Mouse (Mus musculus) stomach, embryonic 16.5 days (tissue): ENCODE data around the gene Samd13. TPM values are rescaled to one million over a fixed set of nuclear protein-coding genes. Genes with fewer than 3 reads are reported as not detected.

Experiments used
- ATAC-seq: fragments of 200-750 bp; cut with Nextera tagmentation; 2 replicates; pipeline ENCODE4 v1.8.0; 2017; ENCODE audit warnings: moderate number of reproducible peaks, moderate TSS enrichment; ENCODE audit not compliant: insufficient read depth, low FRiP score
- H3K27ac ChIP-seq: fragments of 300-500 bp; sonication (generic); 2 replicates; pipeline ENCODE4 v1.5.1; 2014; ENCODE audit warnings: low read length
- H3K27me3 ChIP-seq: fragments of 300-500 bp; sonication (generic); 2 replicates; pipeline ENCODE4 v1.6.1; 2014; ENCODE audit warnings: low read length, control low read depth, mixed read lengths; ENCODE audit not compliant: control insufficient read depth, insufficient read depth
- H3K36me3 ChIP-seq: fragments of 300-500 bp; sonication (generic); 2 replicates; pipeline ENCODE4 v1.6.1; 2014; ENCODE audit warnings: low read length; ENCODE audit not compliant: control insufficient read depth, insufficient read depth
- H3K4me1 ChIP-seq: fragments of 300-500 bp; sonication (generic); 2 replicates; pipeline ENCODE4 v1.6.1; 2014; ENCODE audit warnings: low read length, control low read depth, mixed read lengths; ENCODE audit not compliant: control insufficient read depth, insufficient read depth
- H3K4me2 ChIP-seq: fragments of 300-500 bp; sonication (generic); 2 replicates; pipeline ENCODE4 v1.6.1; 2014; ENCODE audit warnings: low read depth, low read length, mixed read lengths
- H3K4me3 ChIP-seq: fragments of 300-500 bp; sonication (generic); replicated peaks from 2 replicates; pipeline ENCODE4 v1.5.1; 2014; ENCODE audit warnings: mild to moderate bottlenecking, low read length
- H3K9ac ChIP-seq: fragments of 300-500 bp; sonication (generic); 2 replicates; pipeline ENCODE4 v1.6.1; 2014; ENCODE audit warnings: low read length
- H3K9me3 ChIP-seq: fragments of 300-500 bp; sonication (generic); replicated peaks from 2 replicates; pipeline ENCODE4 v1.6.1; 2016; ENCODE audit warnings: low read length, control low read depth; ENCODE audit not compliant: control insufficient read depth
- WGBS: fragments of 180-500 bp; shearing (Covaris S2); extraction: QIAGEN DNeasy Blood & Tissue Kit; methylation state at CpG from one replicate; pipeline ENCODE4 v1.1.7; 2014; 5-methylcytosine and 5-hydroxymethylcytosine counted together
- polyA plus RNA-seq: library from polyadenylated mRNA; unstranded; fragments of >200 nt; fragmentation: Nextera tagmentation; extraction: Ambion mirVana; gene quantifications from 2 replicates; pipeline ENCODE4 v1.2.1, GENCODE M21; 2015

Samd13 gene
- polyA plus RNA-seq, 1 experiment from 2014 or later, result 0.98 TPM

GRCm38 (mm10) chr3:146615496-146615895 is 69.9 kb downstream of the Samd13 start, which contains the start of gene Dnase2b:
Dnase2b (minus strand) TSS chr3:146615596.
- H3K36me3 ChIP-seq, result no peaks in the 10 kb centered on the region
- H3K27me3 ChIP-seq, result no peaks in the 10 kb centered on the region
- no peak within 1 kb of the TSS for H3K9ac ChIP-seq
- no peak within 1 kb of the TSS for H3K4me2 ChIP-seq
- H3K4me3 ChIP-seq, result no peak within 1 kb of the TSS
- H3K27ac ChIP-seq, result no peak within 1 kb of the TSS
- no peak for ATAC-seq
- 84% methylated on average over 4 of the region's 4 CpGs for WGBS
- no peaks in the 10 kb centered on the region for H3K4me1 ChIP-seq
- no peaks in the 10 kb centered on the region for H3K9me3 ChIP-seq

- Histone ChIP-seq H3K4me2 (no peak overlapping the region), H3K9me3 (no peaks in the 10 kb centered on the region), H3K9ac (no peak overlapping the region), H3K4me3 (no peak overlapping the region), H3K27ac (no peak overlapping the region), H3K4me1 (no peaks in the 10 kb centered on the region), H3K27me3 (no peaks in the 10 kb centered on the region), H3K36me3 (no peaks in the 10 kb centered on the region)
- no peak for ATAC-seq
- 67% methylated on average over 4 of the region's 4 CpGs for WGBS
These were observed 73.6 kb downstream of the Samd13 start for GRCm38 (mm10) chr3:146611821-146612220.

- Histone ChIP-seq H3K27me3 (no peaks in the 10 kb centered on the region), H3K4me2 (no peak overlapping the region), H3K9ac (no peak overlapping the region), H3K27ac (no peak overlapping the region), H3K4me1 (no peaks in the 10 kb centered on the region), H3K4me3 (no peak overlapping the region), H3K9me3 (no peaks in the 10 kb centered on the region), H3K36me3 (no peaks in the 10 kb centered on the region)
- ATAC-seq, result no peak
- WGBS, result 82% methylated on average over 4 of the region's 4 CpGs
These were observed 74.1 kb downstream of the Samd13 start for GRCm38 (mm10) chr3:146611261-146611660.

GRCm38 (mm10) chr3:146610322-146610721 is 75.1 kb downstream of the Samd13 start:
- Histone ChIP-seq H3K9me3 (no peaks in the 10 kb centered on the region), H3K36me3 (no peaks in the 10 kb centered on the region), H3K9ac (no peak overlapping the region), H3K4me1 (no peaks in the 10 kb centered on the region), H3K27me3 (no peaks in the 10 kb centered on the region), H3K4me3 (no peak overlapping the region), H3K27ac (no peak overlapping the region), H3K4me2 (no peak overlapping the region)
- WGBS, result 75% methylated on average over 10 of the region's 10 CpGs
- no peak for ATAC-seq

- H3K9ac ChIP-seq, result no peak overlapping the region
- no peaks in the 10 kb centered on the region for H3K4me1 ChIP-seq
- no peak overlapping the region for H3K4me3 ChIP-seq
- H3K27ac ChIP-seq, result no peak overlapping the region
- no peaks in the 10 kb centered on the region for H3K36me3 ChIP-seq
- 22% methylated on average over 1 of the region's 1 CpGs for WGBS
- no peaks in the 10 kb centered on the region for H3K9me3 ChIP-seq
- ATAC-seq, result no peak
- H3K27me3 ChIP-seq, result no peaks in the 10 kb centered on the region
- H3K4me2 ChIP-seq, result no peak overlapping the region
These were observed 78.0 kb downstream of the Samd13 start for GRCm38 (mm10) chr3:146607368-146607767.

- Histone ChIP-seq H3K27me3 (no peaks in the 10 kb centered on the region), H3K4me3 (no peak overlapping the region), H3K9ac (no peak overlapping the region), H3K27ac (no peak overlapping the region), H3K9me3 (no peaks in the 10 kb centered on the region), H3K36me3 (no peaks in the 10 kb centered on the region), H3K4me1 (no peaks in the 10 kb centered on the region), H3K4me2 (no peak overlapping the region)
- 74% methylated on average over 9 of the region's 9 CpGs for WGBS
- ATAC-seq, result no peak
These were observed 80.7 kb downstream of the Samd13 start for GRCm38 (mm10) chr3:146604647-146605046.

GRCm38 (mm10) chr3:146602531-146602930 is 82.9 kb downstream of the Samd13 start:
- Histone ChIP-seq H3K27me3 (no peaks in the 10 kb centered on the region), H3K9me3 (no peaks in the 10 kb centered on the region), H3K4me1 (no peaks in the 10 kb centered on the region), H3K4me3 (no peak overlapping the region), H3K27ac (no peak overlapping the region), H3K9ac (no peak overlapping the region), H3K4me2 (no peak overlapping the region), H3K36me3 (no peaks in the 10 kb centered on the region)
- no peak for ATAC-seq
- 89% methylated on average over 3 of the region's 3 CpGs for WGBS

DNA sequence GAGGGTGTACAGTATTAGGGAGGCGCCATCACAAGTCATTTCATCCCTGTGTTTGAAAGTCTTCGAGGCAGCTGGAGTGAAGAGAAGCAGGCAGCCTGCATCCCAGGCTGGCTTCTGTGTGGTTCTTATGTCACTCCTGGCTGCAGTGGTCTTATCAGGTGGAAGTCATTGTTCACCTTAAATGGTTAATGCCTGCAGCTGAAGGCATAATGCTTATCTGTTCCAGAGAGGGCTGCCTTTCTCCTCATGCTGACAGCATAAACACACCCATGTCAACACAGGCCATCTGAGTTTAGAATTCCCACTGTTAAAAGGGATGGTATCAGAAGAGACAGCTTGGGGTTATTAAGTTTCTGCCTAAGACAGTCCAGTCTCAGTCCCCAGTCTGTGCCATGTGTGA is 84.2 kb downstream of the Samd13 start:
- H3K27ac ChIP-seq, result no peak overlapping the region
- no peaks in the 10 kb centered on the region for H3K27me3 ChIP-seq
- WGBS, result 55% methylated on average over 2 of the region's 2 CpGs
- no peak overlapping the region for H3K4me3 ChIP-seq
- no peak overlapping the region for H3K4me2 ChIP-seq
- no peak for ATAC-seq
- no peaks in the 10 kb centered on the region for H3K4me1 ChIP-seq
- H3K9ac ChIP-seq, result no peak overlapping the region
- H3K9me3 ChIP-seq, result no peaks in the 10 kb centered on the region
- H3K36me3 ChIP-seq, result no peaks in the 10 kb centered on the region

DNA sequence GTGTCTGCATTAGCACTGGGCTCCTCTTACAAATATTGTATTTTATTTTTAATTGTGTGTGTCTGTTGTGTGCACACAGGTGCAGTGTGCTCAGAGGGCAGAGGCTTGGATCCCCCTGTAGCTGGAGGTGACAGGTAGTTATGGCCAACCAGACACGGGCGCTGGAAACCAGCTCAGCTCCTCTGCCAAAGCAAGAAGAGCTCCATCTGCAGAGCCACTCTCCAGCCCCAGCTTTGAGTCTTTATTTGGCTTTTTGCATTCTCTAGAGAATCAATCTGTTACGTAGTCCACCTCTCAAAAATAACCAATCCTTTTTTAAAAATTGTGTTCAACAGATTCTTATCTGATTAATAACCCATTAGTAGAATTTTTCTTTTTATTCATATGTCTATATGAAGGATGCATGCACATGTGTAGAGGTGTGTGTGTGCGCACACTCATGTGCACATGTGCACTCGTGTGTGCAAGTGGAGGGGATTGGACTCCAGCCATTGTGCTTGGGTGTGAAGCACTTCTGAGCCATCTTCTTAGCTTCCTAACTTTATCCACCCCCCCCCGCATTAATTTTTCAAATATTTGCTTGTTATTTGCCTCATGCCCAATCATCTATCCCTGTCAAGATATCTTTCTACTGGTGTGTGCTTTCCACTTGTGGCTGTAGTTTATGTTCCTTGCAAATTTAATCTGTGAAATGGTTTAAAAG is 86.0 kb downstream of the Samd13 start:
- Histone ChIP-seq H3K4me1 (no peaks in the 10 kb centered on the region), H3K36me3 (no peaks in the 10 kb centered on the region), H3K9ac (no peak overlapping the region), H3K27me3 (no peaks in the 10 kb centered on the region), H3K4me3 (no peak overlapping the region), H3K9me3 (no peaks in the 10 kb centered on the region), H3K4me2 (no peak overlapping the region), H3K27ac (no peak overlapping the region)
- no peak for ATAC-seq
- 71% methylated on average over 6 of the region's 6 CpGs for WGBS
